Mouse (Mus musculus): ENCODE data around the gene BC049715. TPM values are rescaled to one million over a fixed set of nuclear protein-coding genes. Genes with fewer than 3 reads are reported as not detected.

The BC049715 gene
- polyA plus RNA-seq, 1 experiment from 2014 or later = 4.0 TPM

- no peak for ATAC-seq (ENCODE audit: insufficient number of reproducible peaks, insufficient read depth, low FRiP score, low TSS enrichment, low read depth)
- 81% methylated on average over 4 of the region's 4 CpGs for WGBS
- peak overlapping the region; percentile 15; the same call in 1 of the 2 replicates for H3K4me2 ChIP-seq
- H3K9ac ChIP-seq (replicated peaks) = no peak overlapping the region
- H3K4me1 ChIP-seq (replicated peaks) = peaks cover 23% of the 10 kb centered on the region
- H3K36me3 ChIP-seq = no peaks in the 10 kb centered on the region
- no peaks in the 10 kb centered on the region for H3K9me3 ChIP-seq
- no peak overlapping the region for H3K4me3 ChIP-seq (replicated peaks)
- peak overlapping the region; percentile 80 for H3K27ac ChIP-seq
- H3K27me3 ChIP-seq = no peaks in the 10 kb centered on the region
Observed at GRCm38 (mm10) chr6:136852348-136852747, 24.9 kb downstream of the BC049715 start.

GRCm38 (mm10) chr6:136852762-136853161 lies 25.3 kb downstream of the BC049715 start:
- Histone ChIP-seq H3K4me3 (replicated peaks) (no peak overlapping the region), H3K27me3 (no peaks in the 10 kb centered on the region), H3K9ac (replicated peaks) (no peak overlapping the region), H3K9me3 (no peaks in the 10 kb centered on the region), H3K36me3 (no peaks in the 10 kb centered on the region), H3K4me2 (no peak overlapping the region; the same call in 1 of the 2 replicates), H3K4me1 (replicated peaks) (peaks cover 27% of the 10 kb centered on the region), H3K27ac (peak overlapping the region; percentile 80)
- WGBS = 39% methylated on average over 3 of the region's 3 CpGs
- ATAC-seq (ENCODE audit: insufficient number of reproducible peaks, insufficient read depth, low FRiP score, low TSS enrichment, low read depth) = no peak

DNA sequence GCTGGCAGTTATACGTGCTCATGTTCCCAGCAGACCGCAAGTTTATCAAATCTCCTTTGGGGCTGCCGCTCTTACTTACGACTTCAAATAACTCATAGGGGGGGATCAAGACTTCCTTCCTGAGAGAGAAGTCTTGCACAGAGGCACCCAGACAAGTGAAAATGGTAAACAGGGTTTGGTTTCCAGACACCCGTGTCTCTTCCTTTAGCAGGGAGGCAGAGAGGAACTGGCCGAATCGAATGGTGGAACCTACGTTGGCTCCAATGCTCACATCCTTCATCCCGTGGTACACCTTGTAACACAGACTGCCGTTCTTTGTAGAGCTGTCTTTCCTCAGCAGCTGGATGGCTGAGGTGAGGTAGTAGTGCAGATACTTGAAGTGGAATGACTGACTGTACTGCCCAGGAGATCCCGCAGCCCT lies 26.9 kb downstream of the BC049715 start:
- H3K27me3 ChIP-seq = no peaks in the 10 kb centered on the region; the same call in 1 of the 2 replicates
- no peak overlapping the region for H3K27ac ChIP-seq
- no peak overlapping the region for H3K4me3 ChIP-seq (replicated peaks)
- peaks cover 33% of the 10 kb centered on the region for H3K4me1 ChIP-seq (replicated peaks)
- no peaks in the 10 kb centered on the region for H3K9me3 ChIP-seq
- WGBS = 82% methylated on average over 11 of the region's 11 CpGs
- H3K36me3 ChIP-seq = no peaks in the 10 kb centered on the region
- no peak overlapping the region for H3K9ac ChIP-seq (replicated peaks)
- H3K4me2 ChIP-seq = no peak overlapping the region
- ATAC-seq (ENCODE audit: insufficient number of reproducible peaks, insufficient read depth, low FRiP score, low TSS enrichment, low read depth) = no peak

DNA sequence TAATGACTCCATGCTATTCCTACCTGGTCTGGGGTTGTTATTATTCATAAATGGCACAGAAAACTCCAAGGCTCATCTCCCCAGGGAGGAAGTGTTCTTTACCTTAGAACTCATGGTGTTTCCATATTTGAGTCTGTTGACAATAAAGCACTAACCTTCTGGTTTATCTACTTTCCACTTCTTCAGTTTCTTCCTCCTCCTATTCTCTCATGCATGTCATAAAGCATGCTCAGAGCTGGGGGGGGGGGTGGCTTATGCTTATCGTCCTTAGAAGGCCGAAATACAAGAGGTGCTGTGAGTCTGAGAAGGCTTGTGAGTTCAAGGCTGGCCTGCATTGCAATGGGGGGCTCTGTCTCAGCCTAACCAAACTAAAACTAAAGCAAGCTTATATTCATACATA lies 27.8 kb downstream of the BC049715 start:
- H3K9ac ChIP-seq (replicated peaks) = no peak overlapping the region
- no peak overlapping the region for H3K4me2 ChIP-seq
- 81% methylated on average over 2 of the region's 2 CpGs for WGBS
- no peaks in the 10 kb centered on the region for H3K36me3 ChIP-seq
- no peaks in the 10 kb centered on the region; the same call in 1 of the 2 replicates for H3K27me3 ChIP-seq
- H3K27ac ChIP-seq = no peak overlapping the region
- no peaks in the 10 kb centered on the region for H3K9me3 ChIP-seq
- ATAC-seq (ENCODE audit: insufficient number of reproducible peaks, insufficient read depth, low FRiP score, low TSS enrichment, low read depth) = no peak
- no peak overlapping the region for H3K4me3 ChIP-seq (replicated peaks)
- H3K4me1 ChIP-seq (replicated peaks) = peaks cover 33% of the 10 kb centered on the region

DNA sequence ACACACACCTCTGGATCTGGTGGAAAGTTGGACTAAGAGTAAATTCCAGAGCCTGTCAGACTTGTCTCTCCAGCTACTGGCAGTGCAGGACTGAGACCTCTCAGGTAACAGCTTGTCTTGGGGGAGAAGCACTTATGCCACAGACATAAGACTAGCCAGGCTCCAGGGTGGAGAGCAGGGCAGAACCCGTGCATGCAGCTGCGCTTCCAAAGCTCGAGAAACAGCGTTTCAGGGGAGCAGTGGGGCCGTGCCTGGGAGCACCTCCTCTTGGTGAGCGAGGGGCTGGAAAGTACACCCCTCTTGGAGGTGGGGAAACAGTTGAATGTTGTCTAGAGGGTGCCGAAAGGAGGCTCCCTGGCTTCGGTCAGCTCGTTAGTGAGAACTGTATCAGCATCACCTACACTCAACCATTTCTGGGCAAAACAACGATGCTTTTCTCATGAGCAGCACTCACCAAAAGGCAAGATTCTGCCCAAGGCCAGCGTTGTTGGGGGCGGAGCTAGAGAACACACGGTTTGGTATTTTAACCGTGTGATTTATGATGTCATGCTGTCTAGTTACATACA lies 28.7 kb downstream of the BC049715 start:
- peak overlapping the region; percentile 15; the same call in 1 of the 2 replicates for H3K4me2 ChIP-seq

GRCm38 (mm10) chr6:136857186-136857872 lies 29.9 kb downstream of the BC049715 start, which contains the start of gene Art4:
Gene Art4 (minus strand): TSS chr6:136857733.
- H3K27me3 ChIP-seq = no peaks in the 10 kb centered on the region; the same call in 1 of the 2 replicates
- 60% methylated on average over 18 of the region's 18 CpGs for WGBS
- H3K27ac ChIP-seq = peak within 1 kb of the TSS; percentile 32; the same call in 1 of the 2 replicates
- H3K9me3 ChIP-seq = no peaks in the 10 kb centered on the region
- H3K4me1 ChIP-seq (replicated peaks) = peaks cover 31% of the 10 kb centered on the region
- no peaks in the 10 kb centered on the region for H3K36me3 ChIP-seq
- peak within 1 kb of the TSS; percentile 18 for H3K4me2 ChIP-seq
- H3K4me3 ChIP-seq (replicated peaks) = peak within 1 kb of the TSS; percentile 8; the same call in 1 of the 2 replicates
- no peak within 1 kb of the TSS for H3K9ac ChIP-seq (replicated peaks)
- no peak for ATAC-seq (ENCODE audit: insufficient number of reproducible peaks, insufficient read depth, low FRiP score, low TSS enrichment, low read depth)

More for the DNA sequence above, 28.7 kb downstream of the BC049715 start:
- 0 out of 2 replicates have a peak overlapping the region, but pooled peaks have one; percentile 31 for H3K9ac ChIP-seq (replicated peaks)
- no peak overlapping the region for H3K4me3 ChIP-seq (replicated peaks)
- no peaks in the 10 kb centered on the region for H3K9me3 ChIP-seq
- no peaks in the 10 kb centered on the region for H3K36me3 ChIP-seq
- no peak for ATAC-seq (ENCODE audit: insufficient number of reproducible peaks, insufficient read depth, low FRiP score, low TSS enrichment, low read depth)
- peak overlapping the region; percentile 80 for H3K27ac ChIP-seq
- H3K4me1 ChIP-seq (replicated peaks) = peaks cover 33% of the 10 kb centered on the region
- H3K27me3 ChIP-seq = no peaks in the 10 kb centered on the region; the same call in 1 of the 2 replicates
- 45% methylated on average over 14 of the region's 14 CpGs for WGBS

DNA sequence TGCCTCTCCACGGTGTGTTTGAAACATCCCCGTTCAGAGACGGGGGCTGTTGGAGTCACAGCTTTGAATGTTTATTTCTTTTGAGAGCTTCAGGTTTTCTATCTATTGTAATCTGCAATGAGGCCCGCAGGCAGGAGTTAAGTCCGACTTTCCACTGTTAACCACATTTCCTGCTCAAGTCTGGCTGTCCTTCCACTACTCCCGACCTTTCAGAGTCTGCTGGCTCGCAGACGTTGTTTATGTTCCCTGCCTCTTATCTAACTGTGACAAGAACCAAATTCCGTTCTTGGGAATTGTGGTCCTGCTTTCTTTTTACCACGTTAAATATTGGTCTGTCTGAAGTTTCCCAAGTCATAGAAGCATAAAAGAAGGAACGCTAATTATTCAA lies 30.4 kb downstream of the BC049715 start:
- 31% methylated on average over 11 of the region's 11 CpGs for WGBS
- H3K9me3 ChIP-seq = no peaks in the 10 kb centered on the region
- no peak overlapping the region for H3K9ac ChIP-seq (replicated peaks)
- H3K36me3 ChIP-seq = no peaks in the 10 kb centered on the region
- no peak for ATAC-seq (ENCODE audit: insufficient number of reproducible peaks, insufficient read depth, low FRiP score, low TSS enrichment, low read depth)
- no peaks in the 10 kb centered on the region; the same call in 1 of the 2 replicates for H3K27me3 ChIP-seq
- no peak overlapping the region for H3K4me3 ChIP-seq (replicated peaks)
- H3K4me2 ChIP-seq = peak overlapping the region; percentile 18; the same call in 1 of the 2 replicates
- H3K27ac ChIP-seq = no peak overlapping the region
- H3K4me1 ChIP-seq (replicated peaks) = peaks cover 25% of the 10 kb centered on the region

GRCm38 (mm10) chr6:136858420-136858819 lies 31.0 kb downstream of the BC049715 start:
- no peak overlapping the region for H3K27ac ChIP-seq
- H3K4me3 ChIP-seq (replicated peaks) = no peak overlapping the region
- H3K27me3 ChIP-seq = no peaks in the 10 kb centered on the region; the same call in 1 of the 2 replicates
- peaks cover 24% of the 10 kb centered on the region; the same call in 1 of the 2 replicates for H3K4me1 ChIP-seq (replicated peaks)
- H3K4me2 ChIP-seq = no peak overlapping the region
- 68% methylated on average over 8 of the region's 8 CpGs for WGBS
- H3K9ac ChIP-seq (replicated peaks) = no peak overlapping the region
- no peaks in the 10 kb centered on the region for H3K9me3 ChIP-seq
- no peak for ATAC-seq (ENCODE audit: insufficient number of reproducible peaks, insufficient read depth, low FRiP score, low TSS enrichment, low read depth)
- H3K36me3 ChIP-seq = no peaks in the 10 kb centered on the region

DNA sequence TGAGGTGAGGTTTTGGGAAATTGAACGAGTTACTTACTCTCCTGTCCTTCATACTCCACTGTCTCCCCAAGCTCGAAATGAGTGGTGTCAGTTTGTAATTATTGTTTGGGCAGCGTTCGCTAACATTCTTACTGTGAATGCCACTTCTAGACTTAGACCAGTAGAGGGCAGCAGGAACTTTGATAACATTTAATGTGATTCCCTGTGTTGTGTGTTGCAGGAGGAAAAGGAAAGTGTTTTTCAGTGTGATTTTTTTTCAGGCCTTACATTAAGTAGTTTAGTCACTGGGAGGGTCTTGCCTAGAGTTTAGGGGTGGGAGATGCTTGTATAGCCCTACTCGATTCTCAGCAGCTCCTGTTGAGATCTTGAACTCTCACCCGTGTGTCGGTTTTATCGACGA lies 33.6 kb downstream of the BC049715 start:
- Histone ChIP-seq H3K4me2 (no peak overlapping the region), H3K36me3 (no peaks in the 10 kb centered on the region), H3K4me1 (replicated peaks) (peaks cover 19% of the 10 kb centered on the region; the same call in 1 of the 2 replicates), H3K9me3 (no peaks in the 10 kb centered on the region), H3K9ac (replicated peaks) (no peak overlapping the region), H3K4me3 (replicated peaks) (no peak overlapping the region), H3K27ac (no peak overlapping the region), H3K27me3 (no peaks in the 10 kb centered on the region; the same call in 1 of the 2 replicates)
- whole genome bisulfite sequencing = 49% methylated on average over 9 of the region's 9 CpGs
- no peak for ATAC-seq (ENCODE audit: insufficient number of reproducible peaks, insufficient read depth, low FRiP score, low TSS enrichment, low read depth)

DNA sequence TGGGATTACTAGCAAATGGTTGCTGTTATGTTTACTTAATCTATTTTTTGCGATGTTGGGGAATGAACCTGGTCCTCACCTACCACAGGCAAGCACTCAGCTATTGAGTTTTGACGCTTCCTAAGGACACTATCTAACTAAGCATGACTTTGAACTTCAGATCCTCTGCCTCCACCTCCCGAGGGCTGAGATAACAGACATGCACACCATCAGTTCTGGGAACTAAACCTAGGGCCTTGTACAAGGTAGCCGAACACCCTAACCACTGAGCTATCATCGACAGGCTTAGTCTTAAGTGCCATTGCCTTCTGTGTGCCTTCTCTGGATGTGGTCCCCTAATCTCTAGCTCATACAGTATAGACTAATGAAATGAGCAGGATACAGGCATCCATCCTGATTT lies 37.9 kb downstream of the BC049715 start:
- Histone ChIP-seq H3K4me3 (replicated peaks) (no peak overlapping the region), H3K9me3 (no peaks in the 10 kb centered on the region), H3K27ac (no peak overlapping the region), H3K4me2 (no peak overlapping the region), H3K27me3 (no peaks in the 10 kb centered on the region), H3K4me1 (replicated peaks) (peaks cover 14% of the 10 kb centered on the region), H3K9ac (replicated peaks) (no peak overlapping the region), H3K36me3 (no peaks in the 10 kb centered on the region)
- ATAC-seq (ENCODE audit: insufficient number of reproducible peaks, insufficient read depth, low FRiP score, low TSS enrichment, low read depth) = no peak
- 90% methylated on average over 5 of the region's 5 CpGs for WGBS

DNA sequence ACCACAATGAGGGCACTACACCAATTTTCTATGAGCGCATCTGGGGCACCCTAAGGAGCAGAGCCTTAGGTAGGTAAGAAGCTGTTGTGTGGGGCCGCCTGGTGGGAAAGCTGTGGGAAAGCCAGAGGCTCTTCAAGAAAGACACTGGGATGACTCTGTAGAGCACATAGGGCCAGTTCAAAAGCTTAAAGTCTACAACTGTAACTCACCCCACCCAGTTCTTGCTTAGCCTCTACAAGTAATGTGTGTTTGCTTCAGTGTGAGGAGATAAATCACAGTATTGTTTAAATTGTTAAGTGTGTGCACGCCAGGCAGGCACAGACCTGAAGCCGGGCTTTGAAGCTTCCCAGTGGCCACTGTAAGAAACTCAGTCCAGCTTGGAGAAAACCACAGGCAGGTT lies 38.7 kb downstream of the BC049715 start:
- no peak overlapping the region for H3K27ac ChIP-seq
- no peak overlapping the region for H3K9ac ChIP-seq (replicated peaks)
- no peaks in the 10 kb centered on the region for H3K36me3 ChIP-seq
- WGBS = 75% methylated on average over 4 of the region's 4 CpGs
- H3K27me3 ChIP-seq = no peaks in the 10 kb centered on the region
- ATAC-seq (ENCODE audit: insufficient number of reproducible peaks, insufficient read depth, low FRiP score, low TSS enrichment, low read depth) = no peak
- H3K4me3 ChIP-seq (replicated peaks) = no peak overlapping the region
- peaks cover 14% of the 10 kb centered on the region for H3K4me1 ChIP-seq (replicated peaks)
- H3K9me3 ChIP-seq = no peaks in the 10 kb centered on the region
- H3K4me2 ChIP-seq = no peak overlapping the region
